Mouse (Mus musculus): Measurements from ENCODE around the gene Ptpn14. TPM values are rescaled to one million over a fixed set of nuclear protein-coding genes. Genes with fewer than 3 reads are reported as not detected.
"Not testable (repeated sequence)": the region's sequence is repeated elsewhere in the genome, so short reads cannot be mapped to it uniquely, and the experiment has no call there.

Gene Ptpn14
- 10.7 and 10.8 TPM in 2 replicates for polyA plus RNA-seq (2015; fragmentation: Nextera tagmentation; extraction: Ambion mirVana)

GRCm38 (mm10) chr1:189727884-189728783 lies at the start of gene Ptpn14:
Ptpn14 (plus strand) TSS chr1:189728268.
- peak; percentile 91 for ATAC-seq (ENCODE audit: insufficient number of reproducible peaks, low FRiP score, low TSS enrichment, low read depth)
- Histone ChIP-seq H3K4me1 (peaks cover 49% of the 10 kb centered on the region), H3K4me2 (replicated peaks) (peak within 1 kb of the TSS; percentile 65), H3K9ac (peak within 1 kb of the TSS; percentile 85), H3K36me3 (no peaks in the 10 kb centered on the region), H3K9me3 (replicated peaks) (no peaks in the 10 kb centered on the region), H3K27ac (replicated peaks) (peak within 1 kb of the TSS; percentile 99), H3K27me3 (no peaks in the 10 kb centered on the region), H3K4me3 (replicated peaks) (peak within 1 kb of the TSS; percentile 81)
- WGBS: under 1% methylated on average over 66 of the region's 98 CpGs

GRCm38 (mm10) chr1:189679555-189679954 lies 48.5 kb upstream of the Ptpn14 start:
- Histone ChIP-seq H3K4me3 (replicated peaks) (no peak overlapping the region), H3K27me3 (no peaks in the 10 kb centered on the region), H3K36me3 (peaks cover 52% of the 10 kb centered on the region), H3K27ac (replicated peaks) (no peak overlapping the region), H3K4me1 (no peaks in the 10 kb centered on the region), H3K9ac (no peak overlapping the region), H3K4me2 (replicated peaks) (no peak overlapping the region), H3K9me3 (replicated peaks) (no peaks in the 10 kb centered on the region)
- no peak for ATAC-seq (ENCODE audit: insufficient number of reproducible peaks, low FRiP score, low TSS enrichment, low read depth)
- 90% methylated on average over 3 of the region's 3 CpGs for WGBS

DNA sequence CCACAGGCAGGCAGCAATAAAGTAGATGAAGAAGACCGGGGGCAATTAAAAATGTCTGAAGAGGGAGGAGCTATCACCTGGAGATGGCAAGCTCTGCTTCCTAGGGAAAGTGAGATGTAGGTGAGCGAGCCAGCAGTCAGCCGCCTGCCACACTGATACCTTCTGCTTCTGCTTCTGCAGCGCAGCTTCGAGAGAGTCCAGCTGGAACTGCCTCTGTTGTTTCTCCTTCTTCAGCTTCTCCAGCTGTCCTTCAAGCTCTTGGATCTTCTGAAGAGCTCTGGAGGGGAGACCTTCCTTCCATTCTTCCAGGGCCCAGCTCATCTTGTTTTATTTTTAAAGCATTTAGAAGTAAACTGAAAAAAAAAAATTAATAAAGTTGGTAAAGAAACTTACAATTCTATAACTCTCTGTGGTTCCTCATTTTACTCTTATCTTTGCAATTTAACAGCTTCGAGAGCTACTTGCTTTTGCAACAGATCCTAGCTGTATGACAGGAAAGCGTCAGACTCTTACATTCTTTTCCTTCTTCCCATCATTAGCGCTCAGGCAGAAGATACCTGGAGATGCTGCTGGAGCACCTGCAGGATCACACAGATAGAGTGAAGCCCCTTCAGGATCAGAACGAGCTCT lies 43.2 kb upstream of the Ptpn14 start:
- peaks cover 42% of the 10 kb centered on the region for H3K36me3 ChIP-seq
- peaks cover 24% of the 10 kb centered on the region for H3K4me1 ChIP-seq
- H3K9ac ChIP-seq: no peak overlapping the region
- 94% methylated on average over 9 of the region's 9 CpGs for WGBS
- H3K27me3 ChIP-seq: no peaks in the 10 kb centered on the region
- H3K27ac ChIP-seq (replicated peaks): no peak overlapping the region
- ATAC-seq (ENCODE audit: insufficient number of reproducible peaks, low FRiP score, low TSS enrichment, low read depth): no peak
- no peak overlapping the region for H3K4me3 ChIP-seq (replicated peaks)
- H3K9me3 ChIP-seq (replicated peaks): no peaks in the 10 kb centered on the region
- no peak overlapping the region for H3K4me2 ChIP-seq (replicated peaks)

- no peak overlapping the region for H3K9ac ChIP-seq
- H3K36me3 ChIP-seq: peaks cover 32% of the 10 kb centered on the region
- WGBS: 82% methylated on average over 6 of the region's 6 CpGs
- no peak overlapping the region for H3K4me3 ChIP-seq (replicated peaks)
- no peak overlapping the region for H3K27ac ChIP-seq (replicated peaks)
- peaks cover 24% of the 10 kb centered on the region for H3K4me1 ChIP-seq
- H3K27me3 ChIP-seq: no peaks in the 10 kb centered on the region
- H3K4me2 ChIP-seq (replicated peaks): no peak overlapping the region
- ATAC-seq (ENCODE audit: insufficient number of reproducible peaks, low FRiP score, low TSS enrichment, low read depth): no peak
- H3K9me3 ChIP-seq (replicated peaks): no peaks in the 10 kb centered on the region
These were observed 42.0 kb upstream of the Ptpn14 start for GRCm38 (mm10) chr1:189686025-189686424.

DNA sequence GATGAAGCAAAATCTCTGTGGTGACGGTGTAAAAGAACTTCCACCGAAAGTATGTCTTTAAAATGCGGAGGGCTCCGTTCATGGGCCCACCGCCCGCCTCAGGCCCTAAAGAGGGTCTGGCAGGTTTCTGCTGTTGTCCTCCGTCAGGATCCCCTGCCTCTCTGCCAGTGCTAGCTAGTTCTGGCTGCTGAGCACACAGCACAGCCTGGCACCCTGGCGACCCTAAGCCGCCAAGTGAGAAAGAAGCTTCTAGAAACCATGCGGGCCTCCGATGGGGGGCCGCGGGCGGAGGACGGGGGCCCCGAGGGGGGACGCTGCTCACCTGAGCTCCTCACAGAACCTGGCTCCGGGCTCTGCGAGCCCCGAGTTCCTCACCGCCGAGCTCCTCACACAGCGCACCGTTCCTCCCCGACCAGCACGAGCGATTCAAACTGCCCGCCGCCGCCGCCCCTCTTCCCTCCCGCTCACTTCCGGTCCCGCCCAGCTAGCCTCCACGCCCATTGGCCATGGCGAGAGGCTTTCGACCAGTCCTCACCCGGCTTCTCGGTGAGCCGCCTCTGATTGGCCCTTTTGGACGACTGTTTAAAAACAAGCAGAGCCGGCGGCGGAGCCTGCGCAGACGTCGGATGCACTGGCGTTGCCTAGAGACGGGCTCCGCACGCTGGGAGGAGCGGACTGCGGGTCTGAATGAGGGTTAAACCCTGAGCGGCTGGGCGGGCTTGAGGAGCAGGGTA lies 40.2 kb upstream of the Ptpn14 start, which contains the start of gene Cenpf:
Cenpf (minus strand) TSS at position 433 of the 734 bp plus-strand sequence.
- peak within 1 kb of the TSS; percentile 93 for H3K4me2 ChIP-seq (replicated peaks)
- H3K4me1 ChIP-seq: peaks cover 24% of the 10 kb centered on the region
- peak; percentile 100 for ATAC-seq (ENCODE audit: insufficient number of reproducible peaks, low FRiP score, low TSS enrichment, low read depth)
- peak within 1 kb of the TSS; percentile 75 for H3K4me3 ChIP-seq (replicated peaks)
- peak within 1 kb of the TSS; percentile 53 for H3K9ac ChIP-seq
- H3K36me3 ChIP-seq: peaks cover 21% of the 10 kb centered on the region
- H3K27ac ChIP-seq (replicated peaks): peak within 1 kb of the TSS; percentile 68
- under 1% methylated on average over 53 of the region's 55 CpGs for WGBS
- no peaks in the 10 kb centered on the region for H3K27me3 ChIP-seq
- no peaks in the 10 kb centered on the region for H3K9me3 ChIP-seq (replicated peaks)

- ATAC-seq (ENCODE audit: insufficient number of reproducible peaks, low FRiP score, low TSS enrichment, low read depth): no peak; the same call in 1 of the 2 replicates
- peak overlapping the region; percentile 75 for H3K4me3 ChIP-seq (replicated peaks)
- H3K4me2 ChIP-seq (replicated peaks): peak overlapping the region; percentile 93
- peaks cover 16% of the 10 kb centered on the region for H3K36me3 ChIP-seq
- WGBS: under 1% methylated on average over 15 of the region's 15 CpGs
- H3K9me3 ChIP-seq (replicated peaks): no peaks in the 10 kb centered on the region
- H3K27ac ChIP-seq (replicated peaks): no peak overlapping the region
- peaks cover 24% of the 10 kb centered on the region for H3K4me1 ChIP-seq
- H3K27me3 ChIP-seq: no peaks in the 10 kb centered on the region
- 0 out of 2 replicates have a peak overlapping the region, but pooled peaks have one; percentile 12 for H3K9ac ChIP-seq
These were observed 39.7 kb upstream of the Ptpn14 start for GRCm38 (mm10) chr1:189688388-189688750.

DNA sequence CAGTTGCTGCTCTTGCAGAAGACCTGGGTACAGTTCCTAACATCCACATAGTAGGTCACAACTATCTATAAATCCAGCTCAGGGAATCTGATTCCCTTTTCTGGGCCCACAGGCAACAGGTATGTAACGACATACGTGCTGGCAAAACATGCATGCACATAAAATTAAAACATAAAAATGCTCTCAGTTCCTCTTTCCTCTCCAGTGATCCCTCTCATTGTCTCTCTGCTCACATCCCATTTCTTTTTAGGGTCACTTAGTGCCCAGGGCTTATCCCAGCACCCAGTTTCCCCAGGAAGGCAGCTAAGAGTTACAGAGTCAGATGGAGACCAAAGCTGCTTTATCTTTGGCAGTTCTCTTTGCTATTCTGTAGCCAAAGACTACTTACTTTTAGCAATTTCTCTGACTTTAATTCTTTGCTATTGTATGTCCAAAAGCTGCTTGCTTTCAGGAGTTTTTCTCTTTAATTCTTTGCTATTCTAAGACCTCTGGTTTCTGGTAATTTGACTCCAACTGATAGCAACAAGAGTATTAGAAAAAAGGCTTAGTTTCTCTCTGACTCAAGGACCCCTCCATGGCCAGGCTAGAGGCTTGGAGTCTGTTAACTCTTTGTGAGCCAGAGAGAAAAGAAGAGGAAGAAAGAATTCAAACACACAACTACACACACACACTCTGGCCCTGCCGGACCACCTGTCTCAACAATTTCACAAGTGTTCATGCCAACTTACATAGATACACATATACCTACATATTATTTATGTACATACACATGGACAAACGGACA lies 38.8 kb upstream of the Ptpn14 start:
- no peak for ATAC-seq (ENCODE audit: insufficient number of reproducible peaks, low FRiP score, low TSS enrichment, low read depth)
- Histone ChIP-seq H3K4me2 (replicated peaks) (peak overlapping the region; percentile 93), H3K9ac (no peak overlapping the region), H3K27me3 (no peaks in the 10 kb centered on the region), H3K4me1 (peaks cover 24% of the 10 kb centered on the region), H3K4me3 (replicated peaks) (peak overlapping the region; percentile 75), H3K36me3 (peaks cover 9% of the 10 kb centered on the region; the same call in 1 of the 2 replicates), H3K27ac (replicated peaks) (no peak overlapping the region), H3K9me3 (replicated peaks) (no peaks in the 10 kb centered on the region)
- 30% methylated on average over 4 of the region's 4 CpGs for WGBS

DNA sequence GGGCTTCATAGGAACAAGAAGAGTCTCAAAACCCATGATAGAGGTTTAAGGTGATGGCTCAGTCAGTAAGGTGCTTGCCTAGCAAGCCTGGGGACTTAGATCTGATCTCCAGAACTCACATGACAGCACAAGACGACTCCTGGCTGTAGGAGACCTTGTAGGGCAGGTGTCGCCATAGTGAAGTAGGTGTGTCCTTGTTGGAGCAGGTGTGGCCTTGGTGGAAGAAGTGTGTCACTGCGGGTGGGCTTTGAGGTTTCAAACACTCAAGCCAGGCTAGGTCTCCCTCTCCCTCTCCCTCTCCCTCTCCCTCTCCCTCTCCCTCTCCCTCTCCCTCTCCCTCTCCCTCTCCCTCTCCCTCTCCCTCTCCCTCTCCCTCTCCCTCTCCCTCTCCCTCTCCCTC lies 35.6 kb upstream of the Ptpn14 start:
- not testable (repeated sequence) for H3K9ac ChIP-seq; H3K27ac ChIP-seq (replicated peaks); H3K4me2 ChIP-seq (replicated peaks); H3K36me3 ChIP-seq; H3K9me3 ChIP-seq (replicated peaks); ATAC-seq (ENCODE audit: insufficient number of reproducible peaks, low FRiP score, low TSS enrichment, low read depth); H3K4me3 ChIP-seq (replicated peaks); H3K27me3 ChIP-seq
- H3K4me1 ChIP-seq: peaks cover 10% of the 10 kb centered on the region
- WGBS: 46% methylated on average over 3 of the region's 3 CpGs

- no peak overlapping the region for H3K9ac ChIP-seq
- no peak overlapping the region for H3K4me3 ChIP-seq (replicated peaks)
- H3K27ac ChIP-seq (replicated peaks): no peak overlapping the region
- no peaks in the 10 kb centered on the region for H3K36me3 ChIP-seq
- no peaks in the 10 kb centered on the region for H3K9me3 ChIP-seq (replicated peaks)
- H3K27me3 ChIP-seq: no peaks in the 10 kb centered on the region
- ATAC-seq (ENCODE audit: insufficient number of reproducible peaks, low FRiP score, low TSS enrichment, low read depth): no peak
- H3K4me1 ChIP-seq: no peaks in the 10 kb centered on the region
- 95% methylated on average over 2 of the region's 2 CpGs for WGBS
- no peak overlapping the region for H3K4me2 ChIP-seq (replicated peaks)
These were observed 33.7 kb upstream of the Ptpn14 start for GRCm38 (mm10) chr1:189694391-189694790.

DNA sequence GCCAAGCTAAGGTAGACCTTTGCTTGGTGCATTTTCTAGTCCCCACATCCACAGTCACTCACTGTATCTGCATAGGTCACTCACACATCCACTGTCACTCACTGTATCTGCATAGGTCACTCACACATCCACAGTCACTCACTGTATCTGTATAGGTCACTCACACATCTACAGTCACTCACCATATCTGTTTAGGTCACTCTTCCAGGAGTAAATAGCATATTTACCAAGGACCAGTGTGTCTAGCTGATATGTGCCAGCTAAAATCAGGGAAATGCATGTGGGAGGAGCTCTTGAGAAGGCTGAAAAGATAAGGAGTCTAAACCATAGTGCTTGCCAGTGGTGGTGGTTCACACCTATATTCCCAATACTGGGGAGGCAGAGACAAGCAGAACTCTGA lies 32.7 kb upstream of the Ptpn14 start:
- Histone ChIP-seq H3K36me3 (no peaks in the 10 kb centered on the region), H3K9me3 (replicated peaks) (no peaks in the 10 kb centered on the region), H3K9ac (no peak overlapping the region), H3K27ac (replicated peaks) (no peak overlapping the region), H3K4me3 (replicated peaks) (no peak overlapping the region), H3K4me1 (no peaks in the 10 kb centered on the region), H3K4me2 (replicated peaks) (no peak overlapping the region), H3K27me3 (no peaks in the 10 kb centered on the region)
- ATAC-seq (ENCODE audit: insufficient number of reproducible peaks, low FRiP score, low TSS enrichment, low read depth): no peak

All from embryonic facial prominence, embryonic 15.5 days (tissue).